Mouse (Mus musculus): ENCODE results near the gene Fam71e1. TPM values are rescaled to one million over a fixed set of nuclear protein-coding genes. Genes with fewer than 3 reads are reported as not detected.

Gene Fam71e1
- polyA plus RNA-seq, 1 experiment, result 9.4 TPM

DNA sequence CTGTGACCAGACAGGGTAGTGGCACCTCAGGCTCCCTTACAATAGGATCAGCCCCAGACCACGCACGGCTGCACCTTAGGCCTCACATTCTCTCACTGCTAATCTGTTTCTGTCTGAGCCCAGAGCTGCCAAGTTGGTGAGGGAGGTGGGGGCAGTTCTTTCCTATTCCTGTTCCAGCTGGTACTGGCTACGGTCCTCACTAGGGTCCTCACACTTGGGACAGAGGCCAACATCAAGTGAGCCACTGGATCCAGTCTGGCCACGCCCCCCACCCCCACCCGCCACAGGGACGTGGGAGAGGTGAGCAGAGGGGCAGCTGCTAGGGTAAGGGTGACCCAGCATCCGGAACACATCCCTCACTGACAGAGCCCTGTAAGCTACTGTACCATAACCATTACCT lies 40.6 kb downstream of the Fam71e1 start:
- peaks cover 29% of the 10 kb centered on the region for H3K36me3 ChIP-seq (ENCODE audit: control insufficient read depth, insufficient read depth, low read length)
- no peak overlapping the region for H3K4me3 ChIP-seq (ENCODE audit: control insufficient read depth, insufficient read depth, low read length)
- WGBS, result 97% methylated on average over 7 of the region's 7 CpGs
- no peak overlapping the region for H3K27ac ChIP-seq (ENCODE audit: control insufficient read depth, insufficient read depth, low read length)
- TF ChIP-seq CTCF (IDR thresholded peaks at IDR 0.05; ENCODE audit: borderline replicate concordance, control insufficient read depth, extremely low read depth, insufficient read depth, low read length, poor library complexity) (no peak), POLR2A (IDR thresholded peaks at IDR 0.05; ENCODE audit: control insufficient read depth, extremely low read depth, insufficient read depth, low read length, poor library complexity) (no peak)
- no peak for DNase-seq
- H3K4me1 ChIP-seq (replicated peaks; ENCODE audit: control insufficient read depth, insufficient read depth, low read length), result peaks cover 6% of the 10 kb centered on the region; the same call in 1 of the 2 replicates
- H3K27me3 ChIP-seq (ENCODE audit: control insufficient read depth, insufficient read depth, low read length), result no peaks in the 10 kb centered on the region

DNA sequence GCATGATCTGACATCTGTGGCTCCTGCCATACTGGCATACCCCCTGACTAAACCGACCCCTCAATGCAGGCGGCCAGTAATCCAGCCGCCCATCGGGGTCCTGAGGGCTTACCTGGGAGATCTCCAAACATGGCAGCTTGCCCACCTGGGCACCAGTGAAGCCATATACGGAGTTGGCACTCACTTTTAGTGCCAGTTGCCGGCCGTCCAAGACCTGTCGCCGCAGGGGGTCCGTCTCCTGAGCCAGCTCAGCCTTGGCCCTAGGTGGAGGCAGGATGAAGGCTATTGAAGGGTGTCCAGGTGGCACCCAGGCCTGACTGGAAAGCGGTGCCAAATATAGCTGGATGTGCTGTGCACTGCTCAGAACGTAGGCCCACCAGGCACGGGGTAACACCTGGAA lies 41.1 kb downstream of the Fam71e1 start:
- 92% methylated on average over 13 of the region's 13 CpGs for WGBS
- H3K27ac ChIP-seq (ENCODE audit: control insufficient read depth, insufficient read depth, low read length), result no peak overlapping the region
- H3K27me3 ChIP-seq (ENCODE audit: control insufficient read depth, insufficient read depth, low read length), result no peaks in the 10 kb centered on the region
- peaks cover 11% of the 10 kb centered on the region; the same call in 1 of the 2 replicates for H3K4me1 ChIP-seq (replicated peaks; ENCODE audit: control insufficient read depth, insufficient read depth, low read length)
- TF ChIP-seq CTCF (IDR thresholded peaks at IDR 0.05; ENCODE audit: borderline replicate concordance, control insufficient read depth, extremely low read depth, insufficient read depth, low read length, poor library complexity) (no peak), POLR2A (IDR thresholded peaks at IDR 0.05; ENCODE audit: control insufficient read depth, extremely low read depth, insufficient read depth, low read length, poor library complexity) (no peak)
- no peak overlapping the region for H3K4me3 ChIP-seq (ENCODE audit: control insufficient read depth, insufficient read depth, low read length)
- DNase-seq, result no peak
- peaks cover 29% of the 10 kb centered on the region for H3K36me3 ChIP-seq (ENCODE audit: control insufficient read depth, insufficient read depth, low read length)

DNA sequence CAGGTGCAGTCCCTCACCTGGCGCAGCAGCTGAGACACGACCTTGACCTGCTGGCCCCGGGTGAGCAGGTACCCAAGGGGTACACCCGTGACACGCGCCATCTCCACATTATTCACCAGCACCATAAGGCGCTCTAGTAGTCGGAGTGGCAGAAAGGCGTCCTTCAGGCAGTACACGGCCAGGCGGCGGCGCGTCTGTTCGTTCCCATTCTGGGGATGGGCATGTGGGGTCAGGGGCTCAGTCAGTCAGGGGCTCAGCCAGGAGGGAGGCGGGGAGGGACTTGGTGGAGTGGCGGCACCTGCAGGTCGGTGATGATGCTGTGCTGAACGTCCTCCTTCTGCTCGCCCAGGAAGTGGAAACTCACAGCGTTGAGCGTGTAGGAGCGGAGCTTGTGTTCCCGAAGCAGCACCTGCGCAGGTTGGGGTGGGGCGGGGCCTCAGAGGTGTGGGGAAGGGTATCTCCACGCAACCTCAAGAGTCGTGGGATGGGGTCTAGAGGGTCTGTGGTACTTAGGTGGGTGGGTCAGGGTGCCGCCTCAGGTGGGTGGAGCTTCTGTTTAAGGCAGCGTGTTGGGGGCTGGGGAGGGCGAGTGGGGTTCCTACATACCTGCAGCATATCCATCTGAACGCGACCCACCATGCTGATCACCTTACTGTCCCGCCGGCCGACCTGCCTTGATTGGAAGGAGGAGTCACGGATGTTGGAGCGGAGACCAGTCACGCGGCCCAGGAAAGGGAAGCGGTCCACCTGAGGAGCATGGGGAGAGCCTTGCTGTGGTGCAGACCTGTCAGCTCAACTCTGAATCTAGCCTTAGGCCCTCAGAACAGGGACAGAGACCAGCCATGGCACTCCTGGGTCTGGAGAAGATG lies 42.6 kb downstream of the Fam71e1 start:
- DNase-seq, result no peak
- peaks cover 24% of the 10 kb centered on the region for H3K4me1 ChIP-seq (replicated peaks; ENCODE audit: control insufficient read depth, insufficient read depth, low read length)
- peaks cover 29% of the 10 kb centered on the region for H3K36me3 ChIP-seq (ENCODE audit: control insufficient read depth, insufficient read depth, low read length)
- TF ChIP-seq POLR2A (IDR thresholded peaks at IDR 0.05; ENCODE audit: control insufficient read depth, extremely low read depth, insufficient read depth, low read length, poor library complexity) (no peak), CTCF (IDR thresholded peaks at IDR 0.05; ENCODE audit: borderline replicate concordance, control insufficient read depth, extremely low read depth, insufficient read depth, low read length, poor library complexity) (no peak)
- H3K4me3 ChIP-seq (ENCODE audit: control insufficient read depth, insufficient read depth, low read length), result no peak overlapping the region
- no peak overlapping the region for H3K27ac ChIP-seq (ENCODE audit: control insufficient read depth, insufficient read depth, low read length)
- WGBS, result 96% methylated on average over 41 of the region's 41 CpGs
- no peaks in the 10 kb centered on the region for H3K27me3 ChIP-seq (ENCODE audit: control insufficient read depth, insufficient read depth, low read length)

DNA sequence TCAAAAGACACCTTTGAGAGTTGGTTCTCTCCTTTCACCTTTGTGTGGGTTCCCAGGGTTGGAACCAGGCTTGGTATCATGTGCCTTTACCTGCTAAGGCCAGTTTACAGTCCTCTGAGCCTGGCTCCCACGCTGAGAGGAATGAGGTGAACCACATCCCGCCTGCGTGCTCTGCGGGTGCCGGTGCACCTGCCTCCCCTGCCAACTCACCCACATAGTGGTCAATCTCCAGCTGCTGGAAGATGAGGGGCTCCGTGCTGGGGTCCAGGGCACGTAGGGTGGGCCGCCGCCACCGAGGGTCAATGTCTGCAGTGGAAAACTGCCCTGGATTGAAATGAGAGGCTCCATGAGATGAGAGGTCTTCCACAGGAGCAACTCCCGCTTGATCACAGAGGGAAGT lies 46.2 kb downstream of the Fam71e1 start:
- no peak overlapping the region for H3K4me3 ChIP-seq (ENCODE audit: control insufficient read depth, insufficient read depth, low read length)
- no peak for DNase-seq
- peak overlapping the region; percentile 29; the same call in 1 of the 2 replicates for H3K27ac ChIP-seq (ENCODE audit: control insufficient read depth, insufficient read depth, low read length)
- H3K36me3 ChIP-seq (ENCODE audit: control insufficient read depth, insufficient read depth, low read length), result peaks cover 24% of the 10 kb centered on the region
- WGBS, result 40% methylated on average over 11 of the region's 11 CpGs
- TF ChIP-seq CTCF (IDR thresholded peaks at IDR 0.05; ENCODE audit: borderline replicate concordance, control insufficient read depth, extremely low read depth, insufficient read depth, low read length, poor library complexity) (no peak), POLR2A (IDR thresholded peaks at IDR 0.05; ENCODE audit: control insufficient read depth, extremely low read depth, insufficient read depth, low read length, poor library complexity) (no peak)
- peaks cover 26% of the 10 kb centered on the region for H3K4me1 ChIP-seq (replicated peaks; ENCODE audit: control insufficient read depth, insufficient read depth, low read length)
- no peaks in the 10 kb centered on the region for H3K27me3 ChIP-seq (ENCODE audit: control insufficient read depth, insufficient read depth, low read length)

DNA sequence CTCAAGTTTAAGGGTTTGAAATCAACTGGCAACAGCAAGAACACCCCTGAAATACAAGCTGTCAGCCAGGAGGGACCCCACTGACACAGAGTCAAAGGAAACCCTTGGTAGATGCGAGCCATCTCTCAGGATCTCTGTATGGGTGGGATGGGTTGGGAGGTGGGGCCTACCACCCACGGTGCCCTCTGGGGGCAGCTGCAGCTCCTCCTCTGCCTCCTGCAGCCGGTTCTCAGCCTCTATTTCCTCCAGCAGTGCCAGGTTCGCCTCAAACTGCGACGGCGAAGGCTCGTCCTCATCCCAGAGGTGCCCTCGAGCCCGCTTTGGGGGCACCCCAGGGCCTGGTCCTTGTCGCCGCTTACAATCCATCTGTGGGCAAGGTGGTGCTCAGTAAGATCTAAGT lies 46.7 kb downstream of the Fam71e1 start:
- DNase-seq, result no peak
- Histone ChIP-seq H3K4me3 (ENCODE audit: control insufficient read depth, insufficient read depth, low read length) (no peak overlapping the region), H3K4me1 (replicated peaks; ENCODE audit: control insufficient read depth, insufficient read depth, low read length) (peaks cover 32% of the 10 kb centered on the region), H3K27ac (ENCODE audit: control insufficient read depth, insufficient read depth, low read length) (peak overlapping the region; percentile 37), H3K36me3 (ENCODE audit: control insufficient read depth, insufficient read depth, low read length) (peaks cover 24% of the 10 kb centered on the region), H3K27me3 (ENCODE audit: control insufficient read depth, insufficient read depth, low read length) (no peaks in the 10 kb centered on the region)
- 47% methylated on average over 12 of the region's 12 CpGs for WGBS
- TF ChIP-seq CTCF (IDR thresholded peaks at IDR 0.05; ENCODE audit: borderline replicate concordance, control insufficient read depth, extremely low read depth, insufficient read depth, low read length, poor library complexity) (no peak), POLR2A (IDR thresholded peaks at IDR 0.05; ENCODE audit: control insufficient read depth, extremely low read depth, insufficient read depth, low read length, poor library complexity) (no peak)

DNA sequence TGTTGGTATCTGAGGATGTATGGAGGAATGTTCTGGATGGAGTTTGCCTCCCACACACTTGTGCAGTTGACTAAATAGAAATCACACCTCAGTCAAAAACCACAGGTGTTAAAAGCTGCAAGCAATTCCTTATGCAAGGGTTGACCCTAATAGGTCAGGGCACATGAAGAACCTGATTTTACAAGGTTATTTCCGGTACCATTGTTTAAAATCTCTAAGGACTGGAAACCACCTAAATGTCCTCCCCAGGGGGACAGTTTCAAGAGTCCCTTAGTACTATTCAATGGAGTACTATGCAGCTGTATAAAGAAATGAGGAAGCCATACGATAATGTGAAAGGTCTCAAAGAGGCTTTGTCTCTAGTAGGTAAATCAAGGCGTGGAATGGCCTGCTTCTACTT lies 49.9 kb downstream of the Fam71e1 start:
- H3K27ac ChIP-seq (ENCODE audit: control insufficient read depth, insufficient read depth, low read length), result no peak overlapping the region
- 98% methylated on average over 3 of the region's 3 CpGs for WGBS
- peaks cover 32% of the 10 kb centered on the region for H3K4me1 ChIP-seq (replicated peaks; ENCODE audit: control insufficient read depth, insufficient read depth, low read length)
- no peak for DNase-seq
- no peak overlapping the region for H3K4me3 ChIP-seq (ENCODE audit: control insufficient read depth, insufficient read depth, low read length)
- H3K27me3 ChIP-seq (ENCODE audit: control insufficient read depth, insufficient read depth, low read length), result no peaks in the 10 kb centered on the region
- peaks cover 8% of the 10 kb centered on the region for H3K36me3 ChIP-seq (ENCODE audit: control insufficient read depth, insufficient read depth, low read length)
- TF ChIP-seq POLR2A (IDR thresholded peaks at IDR 0.05; ENCODE audit: control insufficient read depth, extremely low read depth, insufficient read depth, low read length, poor library complexity), result no peak
- no peak for TF ChIP-seq CTCF (IDR thresholded peaks at IDR 0.05; ENCODE audit: borderline replicate concordance, control insufficient read depth, extremely low read depth, insufficient read depth, low read length, poor library complexity)
